Mouse (Mus musculus) induced T-regulatory cell, adult 2 months (primary cell): ENCODE results near the gene Hexb.
A peak's percentile ranks its signal among the peaks of the same experiment; 100 is the strongest.

ENCODE experiments used
- DNase-seq: peaks from one replicate; pipeline ENCODE4 v3.0.0-alpha.2; 2012; ENCODE audit warnings: low read depth

The Hexb gene

DNA sequence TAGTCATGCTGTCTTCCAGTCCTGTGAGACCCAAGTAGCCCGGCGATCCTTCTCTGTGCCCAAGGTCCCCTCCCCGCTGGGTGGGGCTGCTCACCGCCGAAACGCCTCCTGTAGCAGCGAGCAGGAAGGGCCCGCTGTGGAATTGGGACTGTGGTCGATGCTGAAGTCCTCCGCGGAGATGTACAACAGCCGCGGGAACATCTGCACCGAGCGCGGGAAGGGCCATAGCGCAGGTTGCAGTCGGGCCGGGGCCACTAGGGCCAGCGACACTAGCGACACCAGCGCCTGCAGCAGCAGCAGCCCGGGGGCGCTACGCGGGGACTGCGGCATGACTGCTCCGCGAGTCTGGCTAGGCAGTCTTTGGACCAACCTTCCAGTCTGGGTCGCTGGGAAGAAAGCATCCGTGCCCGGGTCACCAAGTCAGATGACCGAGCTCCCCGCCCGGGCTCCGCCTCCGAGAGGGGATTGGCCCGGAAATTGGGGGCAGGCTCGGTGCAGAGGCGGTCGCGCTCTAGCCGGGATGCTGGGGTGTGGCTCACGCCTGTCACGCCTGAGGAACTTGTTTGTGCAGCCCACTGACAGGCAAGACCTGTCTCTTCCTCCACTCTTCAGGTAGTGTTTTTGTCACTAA lies at the start of gene Hexb:
Hexb (minus strand) TSS at position 426 of the 631 bp plus-strand sequence.
- DNase-seq, result peak; percentile 93

DNA sequence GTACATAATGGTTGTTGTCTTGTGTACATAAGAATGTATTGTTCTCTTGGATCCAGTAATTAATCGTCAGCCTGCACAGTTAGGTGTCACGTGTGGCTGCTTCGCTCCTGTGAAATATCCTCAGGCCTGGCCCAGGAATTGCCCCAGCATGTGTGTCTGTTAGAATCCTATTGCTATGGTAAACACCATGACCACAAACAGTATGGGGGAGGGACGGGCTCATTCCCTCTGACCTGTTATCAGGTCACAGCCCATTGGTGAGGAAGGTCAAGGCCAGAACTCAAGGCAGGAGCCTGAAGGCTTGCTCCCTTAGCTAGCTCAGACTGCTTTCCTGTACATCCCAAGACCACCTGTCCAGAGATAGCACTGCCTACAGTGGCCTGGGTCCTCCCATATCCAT lies 49.6 kb upstream of the Hexb start:
- DNase-seq, result no peak

DNA sequence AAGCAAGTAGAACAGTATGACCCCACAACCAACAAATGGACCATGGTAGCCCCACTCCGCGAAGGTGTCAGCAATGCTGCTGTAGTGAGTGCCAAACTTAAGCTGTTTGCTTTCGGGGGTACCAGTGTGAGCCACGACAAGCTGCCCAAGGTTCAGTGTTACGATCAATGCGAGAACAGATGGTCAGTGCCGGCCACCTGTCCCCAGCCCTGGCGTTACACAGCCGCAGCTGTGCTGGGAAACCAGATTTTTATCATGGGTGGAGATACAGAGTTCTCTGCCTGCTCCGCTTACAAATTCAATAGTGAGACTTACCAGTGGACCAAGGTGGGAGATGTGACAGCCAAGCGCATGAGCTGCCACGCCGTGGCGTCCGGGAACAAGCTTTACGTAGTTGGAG lies 48.1 kb upstream of the Hexb start:
- no peak for DNase-seq

DNA sequence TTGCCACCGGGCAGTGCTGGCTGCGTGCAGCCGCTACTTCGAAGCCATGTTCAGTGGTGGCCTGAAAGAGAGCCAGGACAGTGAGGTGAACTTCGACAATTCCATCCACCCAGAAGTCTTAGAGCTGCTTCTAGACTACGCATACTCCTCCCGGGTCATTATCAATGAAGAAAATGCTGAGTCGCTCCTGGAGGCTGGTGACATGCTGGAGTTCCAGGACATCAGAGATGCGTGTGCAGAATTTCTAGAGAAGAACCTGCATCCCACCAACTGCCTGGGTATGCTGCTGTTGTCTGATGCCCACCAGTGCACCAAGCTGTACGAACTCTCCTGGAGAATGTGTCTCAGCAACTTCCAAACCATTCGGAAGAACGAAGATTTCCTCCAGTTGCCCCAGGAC lies 47.0 kb upstream of the Hexb start:
- DNase-seq, result no peak

DNA sequence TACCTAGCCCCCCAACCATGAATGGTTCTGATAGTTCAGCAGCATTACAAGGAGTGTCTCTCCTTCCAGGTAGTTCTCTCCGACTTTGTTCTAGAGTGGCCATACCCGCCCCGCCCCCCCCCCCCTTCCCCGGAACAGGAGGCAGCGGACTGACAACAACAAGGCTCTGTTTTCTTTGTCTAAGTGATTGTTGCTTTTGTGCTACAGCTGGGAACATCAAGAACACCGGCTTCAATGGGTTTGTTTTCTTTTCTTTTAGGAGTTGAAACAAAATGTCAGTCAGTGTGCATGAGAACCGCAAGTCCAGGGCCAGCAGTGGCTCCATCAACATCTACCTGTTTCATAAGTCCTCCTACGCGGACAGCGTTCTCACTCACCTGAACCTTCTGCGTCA lies 46.6 kb upstream of the Hexb start:
- DNase-seq, result no peak

DNA sequence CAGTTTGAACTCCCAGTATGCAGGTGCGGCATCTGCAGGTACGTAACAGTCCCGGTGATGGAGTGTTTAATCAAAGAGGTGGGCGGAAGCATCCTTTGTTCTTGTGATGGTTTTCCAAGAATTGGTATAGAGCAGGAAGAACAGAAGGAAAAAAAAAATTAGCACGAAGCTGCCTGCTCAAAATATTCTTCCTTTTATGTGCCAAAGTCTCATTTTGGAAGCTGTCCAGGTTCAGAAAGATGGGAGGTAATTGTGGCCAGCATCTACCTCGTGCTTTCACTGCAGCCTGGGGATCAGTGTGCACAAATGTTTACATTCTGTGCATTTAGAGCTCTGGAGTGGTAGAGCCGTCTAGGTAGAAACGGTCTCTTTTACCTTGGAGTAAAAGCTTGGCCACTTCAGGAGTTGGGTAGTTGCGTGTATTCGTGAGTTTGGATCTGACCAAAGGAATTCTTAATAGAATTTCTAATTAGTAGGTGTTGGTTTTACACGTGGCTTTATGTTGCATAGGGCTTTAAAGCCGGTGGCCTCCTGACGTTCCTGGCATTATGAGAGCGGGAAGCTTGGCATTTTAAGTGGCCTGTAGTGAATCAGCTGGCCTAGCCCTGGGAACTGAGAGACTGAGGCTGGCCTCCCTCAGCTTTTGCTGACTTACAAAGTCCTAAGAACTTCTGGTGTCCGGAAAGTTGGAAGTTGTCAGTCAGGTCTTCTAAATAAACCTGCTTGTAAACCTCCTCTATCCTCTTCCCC lies 46.0 kb upstream of the Hexb start:
- DNase-seq, result no peak

DNA sequence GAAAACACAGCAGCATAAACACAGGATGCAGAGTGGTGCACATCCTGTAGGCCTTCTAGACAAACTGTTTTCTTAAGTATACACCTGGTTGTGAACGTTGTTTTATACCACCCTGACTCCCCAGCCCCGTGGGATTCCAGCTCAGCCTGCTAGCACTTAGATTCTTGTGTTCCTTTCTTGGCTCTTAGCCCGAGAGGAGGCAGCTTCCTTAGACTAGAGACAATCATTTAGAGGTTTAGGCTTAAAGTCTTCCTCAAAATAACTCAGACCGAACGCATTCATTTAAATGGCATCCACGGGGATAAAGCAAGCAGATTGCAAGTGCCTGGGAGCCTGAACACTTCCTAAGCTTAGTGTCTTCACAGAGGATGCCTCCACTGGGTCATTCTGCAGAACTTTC lies 44.6 kb upstream of the Hexb start:
- peak; percentile 25 for DNase-seq

DNA sequence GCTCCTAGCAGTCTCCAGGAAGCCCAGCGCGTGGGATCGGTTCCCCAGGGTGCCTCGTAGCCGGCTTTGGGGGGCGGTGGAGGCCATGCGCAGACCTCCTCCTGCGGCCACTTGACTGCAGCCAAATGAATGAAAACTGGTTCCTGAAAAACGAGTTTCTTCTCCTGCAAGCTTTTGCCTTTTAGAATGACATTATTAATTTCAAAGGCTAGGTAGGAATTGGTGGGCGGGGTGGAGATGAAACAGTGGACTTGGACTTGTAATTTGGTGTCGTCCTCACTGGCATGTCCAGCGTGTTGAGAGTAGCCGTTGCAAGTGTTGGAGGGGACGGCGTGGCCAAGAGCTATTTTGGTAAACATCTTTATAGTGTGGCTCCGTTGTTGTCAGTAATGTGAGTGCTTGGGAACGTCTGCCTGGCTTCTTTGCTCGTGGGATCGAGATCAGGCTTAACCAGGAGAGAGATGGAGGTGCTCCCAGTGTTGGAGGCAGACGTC lies 43.7 kb upstream of the Hexb start:
- DNase-seq, result no peak

DNA sequence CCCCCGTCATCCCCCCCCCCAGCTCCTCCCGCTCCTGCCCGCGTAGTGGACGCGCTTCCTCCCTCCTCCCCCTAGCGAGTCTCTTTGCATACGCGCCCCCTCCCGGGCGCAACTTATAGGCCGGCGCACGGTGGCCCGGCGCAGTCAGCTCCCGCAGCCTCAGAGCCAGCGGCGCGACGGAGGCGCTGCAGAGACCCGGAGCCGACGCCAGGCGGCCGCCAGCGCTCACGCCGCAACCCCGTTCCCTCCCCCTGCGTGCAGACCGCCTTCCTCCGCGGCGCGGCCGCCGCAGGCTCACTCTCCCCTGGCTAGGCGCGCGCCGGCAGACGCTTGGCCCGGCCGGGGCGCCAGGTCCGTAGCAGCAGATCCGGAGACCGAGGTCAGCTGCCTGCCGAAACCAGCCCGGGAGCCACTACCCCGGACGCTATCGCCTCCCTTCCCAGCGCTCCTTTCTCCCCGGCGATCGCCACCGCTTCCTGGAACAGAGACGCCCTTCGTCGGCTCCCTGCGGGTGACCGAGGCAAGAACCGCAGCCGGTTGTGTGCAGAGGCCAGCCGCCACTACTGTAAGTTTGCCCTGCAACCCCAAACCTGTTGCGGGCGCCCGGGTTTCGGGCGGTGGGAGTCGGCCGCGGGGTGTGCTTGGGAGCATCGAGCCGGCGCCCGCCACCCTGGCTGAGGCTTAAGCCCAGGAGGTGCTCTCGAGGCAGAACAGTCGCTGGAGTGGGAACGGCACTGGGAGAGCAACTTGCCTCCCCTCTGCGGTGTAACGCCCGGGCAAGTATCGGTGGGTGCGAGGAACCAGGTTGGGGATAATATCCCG lies 43.0 kb upstream of the Hexb start, which contains the start of gene Enc1:
Enc1 (plus strand) TSS at position 141 of the 822 bp plus-strand sequence.
- DNase-seq, result peak; percentile 94

DNA sequence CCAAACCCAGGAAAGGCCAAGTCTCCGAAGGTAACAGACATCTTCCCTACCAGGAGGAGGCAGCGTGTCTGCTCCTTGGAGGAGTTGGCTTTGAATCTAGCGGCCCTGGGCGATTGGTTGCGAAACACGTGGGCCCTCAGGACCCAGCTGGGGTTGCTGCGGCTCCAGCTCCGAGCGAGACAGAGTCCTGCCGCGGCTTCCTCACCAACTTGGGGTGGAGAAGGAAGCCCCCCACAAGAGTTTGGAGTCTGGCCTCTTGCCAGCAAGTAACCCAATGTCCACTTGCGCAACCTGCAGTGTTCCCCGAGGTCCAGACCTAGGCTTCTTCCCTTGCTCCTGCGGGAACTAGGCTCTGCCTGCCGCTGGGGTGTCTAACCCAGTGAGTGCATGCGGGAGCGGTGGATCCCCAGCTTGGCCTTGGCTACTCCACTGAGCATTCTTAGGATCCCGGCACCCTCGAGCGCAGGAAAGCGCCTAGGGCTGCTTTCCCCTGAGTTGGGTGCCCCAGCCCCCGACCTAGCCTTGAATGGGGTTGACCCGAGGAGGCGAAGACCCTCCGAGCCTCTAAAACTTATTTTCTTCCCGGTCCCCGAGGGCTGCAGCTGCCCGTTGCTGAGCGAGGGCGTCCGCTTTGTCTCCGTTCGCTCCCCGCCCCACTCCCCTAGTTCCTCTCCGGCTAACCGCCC lies 42.3 kb upstream of the Hexb start:
- peak; percentile 66 for DNase-seq

DNA sequence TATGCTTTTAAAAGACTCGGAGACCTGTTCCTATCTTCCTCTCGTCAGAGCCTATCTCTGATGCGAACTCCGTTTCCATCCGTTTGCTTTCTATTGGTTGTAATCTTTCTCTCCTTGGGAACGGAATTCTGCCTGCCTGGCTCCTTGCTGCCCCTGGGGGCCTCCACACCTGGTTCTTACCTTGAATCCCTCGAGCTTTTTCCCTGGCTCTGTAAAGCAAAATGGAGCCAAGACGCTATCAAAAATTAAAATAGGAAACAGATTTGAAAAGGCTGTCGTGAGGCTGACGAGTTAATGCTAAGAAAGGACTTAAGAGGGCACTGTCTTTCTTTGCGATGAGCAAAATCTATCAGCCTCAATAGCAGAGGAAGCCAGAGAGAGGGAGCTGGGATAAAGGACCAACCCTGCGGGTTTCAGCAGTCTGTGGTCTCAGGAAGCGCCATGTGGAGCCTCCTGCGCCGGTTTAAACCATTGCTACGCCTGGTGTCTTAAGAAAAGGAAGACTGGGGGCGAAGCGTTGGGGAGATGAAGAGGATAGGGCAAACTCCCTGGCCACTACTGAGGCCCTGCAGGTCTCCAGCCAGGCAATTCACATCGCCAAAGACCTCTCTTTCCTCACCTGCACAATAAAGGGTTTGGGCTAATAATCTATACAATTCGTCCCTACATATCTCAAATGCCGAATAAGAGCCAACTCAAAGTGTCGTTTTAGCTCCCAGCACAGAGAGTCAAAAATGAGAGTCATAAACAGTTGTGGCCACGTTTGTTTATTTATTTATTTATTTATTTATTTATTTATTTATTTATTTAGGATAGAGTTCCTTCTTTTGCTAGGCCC lies 41.4 kb upstream of the Hexb start:
- DNase-seq, result peak; percentile 67

DNA sequence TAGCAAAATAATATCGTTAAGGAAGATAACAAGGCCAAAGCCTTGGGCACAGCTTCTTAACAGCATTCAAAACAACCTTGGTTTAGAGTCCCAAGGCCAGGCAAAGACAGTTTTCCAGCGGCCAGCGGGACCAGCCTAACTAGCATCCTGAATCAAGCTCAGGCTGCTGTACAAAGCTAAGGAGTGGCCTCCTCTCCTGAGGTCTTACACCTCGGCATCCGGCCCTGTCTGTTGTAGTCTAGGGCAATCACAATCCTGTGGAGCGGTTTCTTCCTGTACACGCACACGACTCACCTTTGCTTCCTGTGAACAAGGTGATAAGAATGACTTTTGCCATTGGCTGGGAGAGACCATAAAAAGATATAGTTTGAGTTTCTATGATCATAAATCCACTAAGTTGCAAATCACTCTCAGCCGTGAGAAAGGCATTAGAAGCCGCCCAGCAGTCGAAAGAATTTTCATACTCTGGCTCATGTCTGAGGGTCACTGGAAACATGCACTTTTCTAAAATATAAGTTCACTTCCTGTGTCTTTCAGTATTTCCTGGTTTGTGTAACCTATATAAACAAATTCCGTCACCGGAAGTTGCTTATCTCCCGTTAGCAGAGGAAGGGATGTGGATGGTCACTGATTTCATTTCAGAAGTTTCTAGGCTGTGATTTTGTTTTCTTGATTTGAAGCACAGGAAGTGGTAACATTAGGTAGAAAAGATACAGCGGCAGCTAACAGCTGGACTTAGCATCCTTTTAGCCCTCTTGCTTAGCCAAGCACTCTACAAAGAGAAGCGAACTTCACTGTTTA lies 40.2 kb upstream of the Hexb start:
- DNase-seq, result peak; percentile 71

DNA sequence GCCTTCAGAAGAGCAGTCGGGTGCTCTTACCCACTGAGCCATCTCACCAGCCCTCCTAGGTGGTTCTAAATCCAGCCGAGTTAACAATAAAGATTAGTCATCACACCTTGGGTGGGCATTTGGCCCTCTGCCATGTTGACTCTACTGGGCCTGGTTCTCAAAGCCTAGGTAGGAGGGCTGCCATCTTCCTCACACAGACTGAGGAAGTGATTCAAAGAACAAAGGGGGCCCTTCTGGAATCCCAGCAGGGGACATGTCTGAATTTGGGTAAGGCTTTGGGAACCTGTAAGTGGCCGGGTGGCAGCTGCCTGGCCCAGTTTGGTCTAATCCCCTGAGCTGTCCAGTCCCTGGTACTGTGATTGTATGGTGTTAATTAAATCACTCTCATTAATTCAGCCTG lies 39.5 kb upstream of the Hexb start:
- DNase-seq, result no peak

DNA sequence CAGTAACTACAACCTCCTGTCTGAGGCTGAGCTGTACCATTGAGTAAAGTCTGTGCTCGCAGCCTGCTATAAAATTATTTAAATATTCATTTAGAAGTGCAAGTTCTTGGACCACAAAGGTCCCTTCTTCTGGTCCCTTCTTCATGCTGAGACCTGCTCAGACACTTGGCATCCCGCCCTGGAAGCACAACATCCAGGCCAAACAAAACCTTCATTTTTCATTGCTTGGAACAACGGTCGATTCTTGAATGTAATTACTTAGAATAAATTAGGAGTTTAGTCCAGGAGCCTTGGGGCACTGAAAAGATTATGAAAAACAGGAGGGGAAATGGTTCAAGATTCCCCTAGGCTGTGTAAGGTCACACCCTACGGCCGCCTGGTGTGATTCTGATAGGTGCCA lies 37.8 kb upstream of the Hexb start:
- no peak for DNase-seq

DNA sequence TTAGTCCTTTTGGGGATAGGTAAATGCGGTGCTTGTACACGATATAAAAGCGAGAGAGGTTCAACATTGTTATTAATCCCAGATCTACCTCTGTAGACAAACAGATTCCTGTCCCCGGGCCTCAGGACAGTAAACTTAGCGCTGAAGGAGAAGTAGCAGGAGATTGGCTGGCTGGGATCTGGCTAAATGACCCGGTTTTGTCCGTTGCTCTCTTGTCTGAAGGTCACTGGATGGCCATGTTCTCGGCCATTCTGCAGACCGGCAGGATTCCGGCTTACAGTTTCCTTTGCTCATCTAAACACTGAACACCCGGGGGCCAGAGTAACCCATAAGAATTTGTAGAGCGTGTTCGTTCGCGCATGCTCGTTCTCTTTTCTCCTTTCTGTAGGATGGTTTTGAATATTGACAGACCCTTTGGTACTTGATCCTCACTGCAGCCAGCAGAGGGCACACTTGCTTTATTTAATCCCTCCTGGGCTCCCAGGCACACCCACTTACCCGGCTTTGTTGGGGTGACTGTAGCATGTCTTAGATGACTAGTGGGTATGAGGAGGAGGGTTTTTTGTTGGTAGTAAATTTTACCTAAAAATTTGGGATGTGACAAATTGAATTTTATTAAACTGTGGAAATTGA lies 36.7 kb upstream of the Hexb start:
- peak; percentile 93 for DNase-seq

DNA sequence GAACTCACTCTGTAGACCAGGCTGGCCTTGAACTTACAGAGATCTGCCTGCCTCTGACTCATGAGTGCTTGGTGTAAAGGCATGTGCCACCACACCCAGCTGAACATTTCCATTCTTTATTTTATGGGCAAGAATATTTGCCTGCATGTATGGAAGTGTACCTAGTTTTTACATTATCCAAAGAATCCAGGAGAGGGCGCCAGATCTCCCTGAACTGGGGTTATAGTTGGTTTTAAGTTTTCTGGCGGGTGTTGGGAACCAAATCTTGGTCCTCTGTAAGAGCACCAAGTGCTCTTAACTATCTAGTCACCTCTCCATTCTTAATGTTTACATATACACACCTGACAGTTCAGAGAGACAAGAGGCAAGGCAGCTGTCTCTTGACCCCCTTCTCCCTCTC lies 34.9 kb upstream of the Hexb start:
- peak; percentile 58 for DNase-seq

DNA sequence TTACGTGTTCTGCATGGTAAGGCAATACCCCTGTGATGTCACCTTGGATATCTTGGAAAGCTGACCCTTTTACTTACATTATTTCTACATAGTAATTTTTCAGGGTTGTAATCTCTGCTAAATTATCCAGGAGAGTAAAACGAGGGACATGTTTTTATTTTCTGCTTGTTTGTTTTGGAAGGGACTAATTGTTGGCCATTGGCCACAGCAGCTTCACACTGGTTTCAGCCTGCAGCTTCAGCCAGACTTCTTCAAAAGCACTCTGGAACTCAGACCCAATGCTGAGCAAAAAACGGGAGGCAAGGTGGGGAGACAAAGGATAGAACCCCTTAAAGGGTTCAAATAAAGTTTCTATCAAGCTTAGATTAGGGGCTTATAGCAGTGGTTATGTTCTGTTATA lies 31.9 kb upstream of the Hexb start:
- no peak for DNase-seq

DNA sequence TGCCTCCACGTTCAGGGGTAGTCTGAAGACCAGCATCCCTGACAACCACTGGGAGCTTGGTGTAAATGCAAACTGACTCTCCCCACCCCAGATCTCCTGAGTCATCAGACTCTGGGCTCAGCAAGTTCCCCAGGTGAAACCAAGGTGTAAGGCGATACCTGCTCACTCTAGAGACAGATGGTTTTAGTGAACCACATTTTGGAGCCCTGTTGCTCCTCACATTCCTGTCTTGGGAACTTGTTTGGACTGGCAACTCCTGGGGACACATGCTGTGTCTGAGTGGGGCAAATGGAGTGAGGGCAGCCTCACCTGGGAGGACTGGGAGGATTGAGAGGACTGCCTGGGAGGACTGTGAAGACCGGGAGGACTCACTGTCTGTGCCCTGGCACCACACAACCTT lies 29.6 kb upstream of the Hexb start:
- DNase-seq, result no peak

DNA sequence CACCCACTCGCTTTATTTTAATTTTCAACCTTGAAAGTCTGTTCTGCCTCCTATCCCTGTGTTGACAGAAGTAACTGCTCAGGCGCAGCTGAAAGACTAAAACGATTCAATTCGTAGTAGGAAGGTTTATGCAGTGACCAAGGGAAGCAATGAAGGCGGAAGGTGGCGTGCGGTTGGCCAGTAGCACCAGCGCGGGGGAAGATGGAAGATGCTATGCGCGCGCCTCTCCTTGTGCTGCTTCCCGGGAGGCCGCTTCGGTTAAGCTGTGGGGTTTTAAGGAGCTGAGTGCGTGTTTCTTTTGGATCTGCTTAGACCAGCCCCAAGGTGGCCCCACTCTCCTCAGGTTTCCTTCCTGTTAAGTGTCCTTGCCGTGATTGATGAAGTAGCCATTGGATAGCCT lies 27.0 kb upstream of the Hexb start:
- DNase-seq, result no peak
